Mouse (Mus musculus) splenic B cell, adult 2 months (primary cell): ENCODE measurements around the gene Psmd9.

Experiments
- DNase-seq: peaks from one replicate; pipeline ENCODE4 v3.0.0-alpha.2; 2011; ENCODE audit warnings: low read depth, low spot score
- H3K27me3 ChIP-seq: 2 replicates; pipeline ENCODE4 v1.6.1; 2012; ENCODE audit warnings: mild to moderate bottlenecking, low read length, moderate library complexity, mixed read lengths; ENCODE audit not compliant: control insufficient read depth, poor library complexity, insufficient read depth, severe bottlenecking
- H3K36me3 ChIP-seq: 2 replicates; pipeline ENCODE4 v1.6.1; 2012; ENCODE audit warnings: mild to moderate bottlenecking, low read length, moderate library complexity, mixed read lengths; ENCODE audit not compliant: control insufficient read depth, poor library complexity, insufficient read depth, severe bottlenecking

Psmd9 gene

DNA sequence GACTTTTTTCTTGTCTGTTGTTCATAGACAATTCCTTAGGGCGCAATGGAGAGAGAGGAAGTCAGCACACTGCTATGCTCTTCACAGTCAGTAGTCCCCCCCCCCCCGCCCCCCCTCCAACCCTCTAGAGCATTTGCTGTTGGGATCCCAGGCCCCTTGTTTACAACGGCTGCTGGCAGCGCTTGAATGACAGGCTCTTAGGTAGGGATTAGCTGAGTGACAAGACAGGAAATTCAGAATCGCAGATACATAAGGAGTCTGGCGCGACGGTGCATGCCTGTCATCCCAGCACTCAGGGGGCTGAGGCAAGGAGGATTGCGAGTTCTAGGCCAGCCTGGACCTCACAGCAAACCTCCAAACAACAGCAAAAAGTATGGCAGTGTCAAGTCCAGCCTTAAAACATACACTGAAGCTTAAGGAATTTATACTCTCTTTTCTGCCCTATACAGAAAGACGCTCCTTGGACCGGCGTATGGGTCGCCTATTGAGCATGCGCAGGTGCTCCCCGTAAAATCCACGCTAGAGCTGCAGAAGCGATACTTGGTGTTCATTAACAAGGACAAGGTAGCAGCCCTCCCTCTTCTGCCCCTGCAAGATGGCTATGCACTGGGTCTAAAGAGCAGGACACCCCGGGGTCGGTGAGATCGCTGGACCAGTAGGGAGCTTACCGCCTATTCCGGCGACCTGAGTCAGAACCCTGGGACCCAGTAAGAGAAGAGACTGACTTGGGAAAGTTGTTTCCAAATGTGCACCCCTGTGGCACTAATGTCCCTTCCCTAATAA lies 128.0 kb downstream of the Psmd9 start:
- no peaks in the 10 kb centered on the region for H3K36me3 ChIP-seq
- H3K27me3 ChIP-seq = no peaks in the 10 kb centered on the region; the same call in 1 of the 2 replicates
- DNase-seq = no peak

DNA sequence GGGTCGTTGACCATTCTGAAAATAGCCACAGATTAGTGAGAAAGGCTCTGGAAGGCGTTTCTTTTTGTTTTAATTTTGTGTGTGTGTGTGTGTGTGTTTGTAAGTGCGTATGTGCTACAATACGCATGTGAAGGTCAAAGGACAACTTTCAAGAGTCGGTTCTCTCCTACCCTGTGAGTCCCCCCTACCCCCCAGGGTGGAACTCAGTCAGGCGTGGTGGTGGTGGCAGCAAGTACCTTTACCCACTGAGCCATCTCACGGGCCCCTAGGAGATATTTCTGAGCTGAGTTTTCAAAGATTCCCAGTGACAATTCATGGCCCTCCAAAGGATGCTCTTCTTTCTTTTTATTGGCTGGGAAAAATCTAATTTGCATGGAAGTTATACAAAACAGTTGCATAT lies 128.6 kb downstream of the Psmd9 start:
- no peak for DNase-seq
- H3K27me3 ChIP-seq = no peaks in the 10 kb centered on the region; the same call in 1 of the 2 replicates
- no peaks in the 10 kb centered on the region for H3K36me3 ChIP-seq

DNA sequence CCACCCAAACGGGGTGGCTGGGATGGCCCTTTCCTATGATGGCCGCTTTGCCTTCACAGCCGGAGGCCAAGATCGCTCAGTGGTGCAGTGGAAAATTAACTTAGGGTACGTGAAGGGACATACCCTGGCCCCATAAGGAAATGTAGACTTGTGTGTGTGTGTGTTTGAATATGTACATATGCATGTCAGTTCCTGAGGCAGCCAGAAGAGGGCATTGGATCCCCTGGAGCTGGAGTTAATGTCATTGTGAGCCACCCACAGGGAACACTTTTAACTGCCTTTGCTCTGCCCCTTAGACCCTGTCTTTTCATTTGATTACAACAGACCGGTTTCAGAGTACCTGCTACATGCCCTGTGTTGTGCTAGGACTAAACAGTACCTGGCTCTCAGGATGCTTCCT lies 129.3 kb downstream of the Psmd9 start:
- peak; percentile 56 for DNase-seq
- Histone ChIP-seq H3K27me3 (no peaks in the 10 kb centered on the region; the same call in 1 of the 2 replicates), H3K36me3 (no peaks in the 10 kb centered on the region)
